Mouse (Mus musculus) lung, adult 2 months (tissue): ENCODE data around the gene Sugp2. TPM values are rescaled to one million over a fixed set of nuclear protein-coding genes. Genes with fewer than 3 reads are reported as not detected.
A peak's percentile ranks its signal among the peaks of the same experiment; 100 is the strongest.

Source experiments
- DNase-seq: peaks from one replicate; pipeline ENCODE4 v3.0.0; 2022
- H3K4me1 ChIP-seq: fragments of 200-500 bp; 2 replicates; pipeline ENCODE4 v1.6.1; 2011; ENCODE audit warnings: low read length; ENCODE audit not compliant: control insufficient read depth, insufficient read depth
- H3K4me3 ChIP-seq: fragments of 200-500 bp; replicated peaks from 2 replicates; pipeline ENCODE3; 2011; ENCODE audit warnings: low read depth, mild to moderate bottlenecking, control low read depth, low read length; ENCODE audit errors: extremely low read depth
- CTCF ChIP-seq: fragments of 200-500 bp; IDR thresholded peaks from 2 replicates; pipeline ENCODE4 v1.5.1; 2011; ENCODE audit warnings: mild to moderate bottlenecking, low read length, control low read depth; ENCODE audit not compliant: insufficient read depth
- POLR2A ChIP-seq: fragments of 200-500 bp; IDR thresholded peaks from 2 replicates; pipeline ENCODE4 v1.6.1; 2011; ENCODE audit warnings: low read depth, mild to moderate bottlenecking, control low read depth, low read length, borderline replicate concordance; ENCODE audit errors: extremely low read depth
- WGBS: fragments of 180-500 bp; shearing (Covaris S2); methylation state at CpG from one replicate; pipeline ENCODE4 v1.1.7; 2018; 5-methylcytosine and 5-hydroxymethylcytosine counted together
- polyA plus RNA-seq: library from polyadenylated mRNA; depleted of rRNA; stranded (reverse); fragments of >200 nt; gene quantifications from 2 replicates; pipeline ENCODE4 v1.2.3, GENCODE M21; 2012

Sugp2 gene
- polyA plus RNA-seq, 1 experiment: 31.0 TPM

DNA sequence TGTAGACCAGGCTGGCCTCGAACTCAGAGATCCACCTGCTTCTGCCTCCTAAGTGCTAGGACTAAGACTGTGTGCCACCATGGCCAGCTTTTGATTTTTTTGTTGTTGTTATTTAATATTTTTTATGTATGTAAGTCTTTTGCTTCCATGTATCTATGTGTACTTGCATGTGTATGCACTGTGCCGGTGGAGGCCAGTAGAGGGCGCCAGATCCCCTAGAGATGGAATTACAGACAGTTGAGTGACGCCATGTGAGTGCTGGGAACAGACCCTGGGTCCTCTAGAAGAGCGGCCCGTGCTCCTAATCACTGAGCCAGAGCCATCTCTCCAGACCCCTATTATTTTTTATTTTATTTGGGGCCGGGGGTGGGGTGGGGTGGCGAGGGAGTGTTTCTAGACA, 52.7 kb downstream of the Sugp2 start:
- no peak overlapping the region for H3K4me3 ChIP-seq
- peaks cover 8% of the 10 kb centered on the region for H3K4me1 ChIP-seq
- WGBS: 92% methylated on average over 8 of the region's 8 CpGs
- no peak for DNase-seq
- TF ChIP-seq CTCF: peak; percentile 43
- no peak for TF ChIP-seq POLR2A

DNA sequence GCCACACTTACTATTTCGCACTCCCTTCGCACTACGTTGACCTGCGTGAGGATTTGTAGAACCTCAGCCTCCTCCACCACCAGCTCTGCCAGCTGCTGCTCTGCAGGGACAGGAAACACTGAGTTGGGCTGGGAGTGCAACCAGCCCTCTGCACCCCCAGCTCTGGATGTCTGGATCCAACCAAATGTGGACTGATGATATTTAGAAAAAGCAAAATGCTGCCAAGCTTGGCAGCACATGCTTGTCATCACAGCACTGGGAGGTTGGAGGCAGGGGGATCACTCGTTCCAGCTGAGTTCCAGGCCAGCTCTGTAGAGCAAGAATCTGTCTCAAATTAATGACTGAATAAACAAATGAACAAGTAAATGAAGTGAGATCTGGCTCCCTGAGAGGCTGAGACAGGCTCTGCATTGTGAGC, 60.0 kb downstream of the Sugp2 start:
- TF ChIP-seq POLR2A (no peak; the same call in 1 of the 2 replicates), CTCF (no peak)
- no peak for DNase-seq
- 21% methylated on average over 5 of the region's 5 CpGs for WGBS
- Histone ChIP-seq H3K4me1 (no peaks in the 10 kb centered on the region), H3K4me3 (no peak overlapping the region)

DNA sequence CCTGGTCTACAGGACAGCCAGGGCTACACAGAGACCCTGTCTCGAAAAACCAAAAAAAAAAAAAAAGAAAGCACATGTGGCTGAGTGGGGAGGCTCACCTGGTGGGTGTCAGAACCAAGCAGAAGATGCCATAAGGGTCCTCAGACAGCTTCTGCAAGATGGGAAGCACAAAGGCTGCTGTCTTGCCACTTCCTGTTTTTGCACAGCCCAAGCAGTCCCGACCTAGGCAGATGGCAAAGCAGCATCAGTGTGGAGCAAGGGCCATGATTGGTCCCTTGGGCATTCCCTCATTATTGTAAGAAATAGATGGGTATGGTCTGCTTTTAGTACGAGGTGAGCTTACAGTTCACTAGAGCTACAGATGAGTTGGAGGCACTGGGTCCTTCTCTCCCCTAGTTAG, 66.9 kb downstream of the Sugp2 start:
- Histone ChIP-seq H3K4me1 (peaks cover 7% of the 10 kb centered on the region), H3K4me3 (no peak overlapping the region)
- WGBS: 66% methylated on average over 3 of the region's 3 CpGs
- no peak for TF ChIP-seq POLR2A
- no peak for TF ChIP-seq CTCF
- no peak for DNase-seq

DNA sequence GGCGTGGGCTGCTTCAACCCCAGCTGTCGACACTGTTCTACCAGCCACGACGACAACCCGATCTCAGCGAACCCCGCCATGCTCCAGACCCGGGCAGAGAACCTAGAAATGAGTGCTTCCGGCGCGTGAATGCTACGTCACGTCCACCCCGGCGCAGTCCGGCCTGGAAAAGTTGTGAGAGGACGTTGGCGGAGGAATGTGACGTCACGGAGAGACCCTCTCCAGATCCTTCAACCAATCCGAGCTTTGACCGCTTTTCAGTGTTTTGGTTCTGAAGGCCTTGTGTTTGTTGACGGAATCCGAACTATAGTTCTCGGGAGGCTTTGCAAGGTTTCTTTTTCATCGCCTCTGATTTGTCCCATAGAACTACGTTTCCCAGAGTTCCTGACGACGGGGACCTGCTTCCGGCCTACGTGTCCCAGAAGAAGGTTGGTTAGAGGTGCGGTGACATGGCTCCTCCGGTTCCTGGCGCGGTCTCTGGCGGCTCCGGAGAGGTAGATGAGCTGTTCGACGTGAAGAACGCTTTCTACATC, 68.4 kb downstream of the Sugp2 start, which contains the start of the genes Ddx49 and Cope:
Ddx49 (minus strand) TSS at position 132 of the 533 bp plus-strand sequence.
Cope (plus strand) TSS at position 161 of the 533 bp plus-strand sequence.
- peak; percentile 96 for DNase-seq
- WGBS: under 1% methylated on average over 40 of the region's 40 CpGs
- peak within 1 kb of the TSS; percentile 99 for H3K4me3 ChIP-seq
- peaks cover 7% of the 10 kb centered on the region for H3K4me1 ChIP-seq
- TF ChIP-seq POLR2A: peak; percentile 79; the same call in 1 of the 2 replicates
- no peak for TF ChIP-seq CTCF

DNA sequence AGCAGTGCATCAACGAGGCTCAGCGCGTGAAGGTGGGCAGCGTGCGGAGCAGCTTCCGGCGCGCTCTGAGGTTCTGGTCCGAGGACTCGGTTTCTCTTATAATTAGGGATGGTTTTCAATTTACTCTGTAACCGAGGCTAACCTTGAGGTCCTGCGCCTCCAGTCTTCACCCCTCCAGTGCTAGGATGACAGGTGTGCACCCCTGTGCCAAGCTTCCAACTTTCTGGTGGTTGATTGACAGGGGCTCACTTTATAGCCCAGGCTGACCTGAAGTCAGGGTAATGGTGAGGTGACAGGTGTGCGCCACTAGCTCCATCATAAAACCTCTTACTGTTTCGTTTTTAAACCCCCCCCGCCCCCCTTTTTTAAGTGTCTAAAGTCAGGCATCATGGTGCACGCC, 68.9 kb downstream of the Sugp2 start:
- no peak for DNase-seq
- peak overlapping the region; percentile 99 for H3K4me3 ChIP-seq
- no peak for TF ChIP-seq CTCF
- no peak for TF ChIP-seq POLR2A
- H3K4me1 ChIP-seq: peaks cover 7% of the 10 kb centered on the region
- WGBS: 3% methylated on average over 16 of the region's 16 CpGs

DNA sequence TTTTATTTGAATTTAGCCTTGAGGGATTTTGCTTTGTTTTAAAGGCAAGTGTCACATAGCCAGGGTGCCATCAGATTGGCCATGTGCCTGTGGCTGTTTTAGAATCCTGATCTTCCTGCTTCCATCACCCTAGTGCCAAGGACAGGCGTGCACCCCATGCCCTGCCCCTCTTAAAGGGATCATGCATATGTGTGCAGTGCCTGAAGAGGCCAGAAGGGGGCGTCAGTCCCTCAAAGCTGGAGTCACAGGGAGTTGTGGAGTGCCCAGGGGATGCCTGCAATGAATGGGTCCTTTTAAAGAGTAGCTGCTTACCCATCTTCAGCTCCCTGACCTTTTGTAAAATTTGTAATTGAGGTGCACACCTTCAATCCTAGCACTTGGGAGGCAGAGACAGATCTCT, 75.3 kb downstream of the Sugp2 start:
- 23% methylated on average over 2 of the region's 2 CpGs for WGBS
- no peak for DNase-seq

DNA sequence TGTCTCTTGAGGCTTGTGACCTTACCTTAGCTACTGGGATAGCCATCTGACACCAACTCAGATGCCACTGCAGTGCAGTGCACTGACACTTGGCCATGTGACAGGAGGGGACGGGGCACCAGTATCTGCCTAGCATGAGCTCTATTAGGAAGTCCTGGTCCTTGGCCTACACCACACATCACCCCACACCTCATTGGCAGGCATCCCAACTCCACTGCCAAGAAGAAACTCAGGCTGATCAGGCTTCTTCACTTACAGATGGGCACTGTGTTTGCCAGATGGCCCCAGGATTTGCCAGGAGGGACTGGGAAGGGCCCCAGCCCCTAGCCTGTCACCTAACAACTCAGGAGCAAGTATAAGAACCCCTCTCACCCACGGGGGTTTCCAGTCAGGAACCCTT, 79.4 kb downstream of the Sugp2 start:
- no peak for DNase-seq
- no peak overlapping the region for H3K4me3 ChIP-seq
- TF ChIP-seq POLR2A: no peak
- TF ChIP-seq CTCF: no peak
- no peaks in the 10 kb centered on the region for H3K4me1 ChIP-seq
- 49% methylated on average over 2 of the region's 2 CpGs for WGBS

More for the DNA sequence above, 75.3 kb downstream of the Sugp2 start:
- H3K4me1 ChIP-seq: no peaks in the 10 kb centered on the region
- TF ChIP-seq POLR2A (no peak), CTCF (peak; percentile 48)
- H3K4me3 ChIP-seq: no peak overlapping the region

DNA sequence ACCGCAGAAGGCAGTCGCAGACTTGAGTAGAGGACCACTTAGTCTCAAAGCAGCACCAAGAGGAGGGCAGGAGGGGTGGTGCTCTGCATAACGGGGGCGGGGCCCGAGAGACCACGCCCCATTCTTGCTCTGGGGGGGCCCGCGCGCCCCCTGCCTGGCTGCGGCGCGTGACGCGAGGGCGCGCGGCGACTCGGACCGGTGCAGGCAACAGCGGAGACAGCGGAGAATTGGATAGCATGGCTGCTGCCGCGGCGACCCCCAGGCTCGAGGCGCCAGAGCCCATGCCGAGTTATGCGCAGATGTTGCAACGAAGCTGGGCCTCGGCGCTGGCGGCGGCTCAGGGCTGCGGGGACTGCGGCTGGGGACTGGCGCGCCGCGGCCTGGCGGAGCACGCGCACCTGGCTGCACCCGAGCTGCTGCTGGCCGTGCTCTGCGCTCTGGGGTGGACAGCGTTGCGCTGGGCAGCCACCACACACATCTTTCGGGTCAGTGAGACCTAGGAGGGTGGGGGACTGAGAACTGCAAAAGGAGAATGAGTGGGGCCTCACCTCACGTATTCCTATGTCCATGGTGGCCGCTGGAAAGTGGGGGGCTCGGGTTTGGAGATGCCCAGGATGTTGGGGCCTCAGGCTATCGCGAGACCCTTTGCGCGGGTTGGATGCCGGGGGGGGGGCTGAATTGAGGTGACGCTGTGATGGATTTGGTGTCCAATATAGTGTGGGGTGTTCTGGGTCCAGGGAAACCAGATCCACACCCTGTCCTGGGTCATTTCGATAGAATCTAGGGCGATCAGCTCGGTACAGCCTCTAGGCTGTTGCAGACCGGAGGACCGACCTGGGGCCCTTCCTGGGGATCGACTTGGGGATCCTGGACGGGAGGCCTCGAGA, 81.8 kb downstream of the Sugp2 start, which contains the start of gene Cers1:
Cers1 (plus strand) TSS at position 152 of the 887 bp plus-strand sequence.
- TF ChIP-seq CTCF: no peak
- TF ChIP-seq POLR2A: no peak
- peak; percentile 56 for DNase-seq
- 6% methylated on average over 66 of the region's 66 CpGs for WGBS
- Histone ChIP-seq H3K4me1 (no peaks in the 10 kb centered on the region), H3K4me3 (peak within 1 kb of the TSS; percentile 61)

DNA sequence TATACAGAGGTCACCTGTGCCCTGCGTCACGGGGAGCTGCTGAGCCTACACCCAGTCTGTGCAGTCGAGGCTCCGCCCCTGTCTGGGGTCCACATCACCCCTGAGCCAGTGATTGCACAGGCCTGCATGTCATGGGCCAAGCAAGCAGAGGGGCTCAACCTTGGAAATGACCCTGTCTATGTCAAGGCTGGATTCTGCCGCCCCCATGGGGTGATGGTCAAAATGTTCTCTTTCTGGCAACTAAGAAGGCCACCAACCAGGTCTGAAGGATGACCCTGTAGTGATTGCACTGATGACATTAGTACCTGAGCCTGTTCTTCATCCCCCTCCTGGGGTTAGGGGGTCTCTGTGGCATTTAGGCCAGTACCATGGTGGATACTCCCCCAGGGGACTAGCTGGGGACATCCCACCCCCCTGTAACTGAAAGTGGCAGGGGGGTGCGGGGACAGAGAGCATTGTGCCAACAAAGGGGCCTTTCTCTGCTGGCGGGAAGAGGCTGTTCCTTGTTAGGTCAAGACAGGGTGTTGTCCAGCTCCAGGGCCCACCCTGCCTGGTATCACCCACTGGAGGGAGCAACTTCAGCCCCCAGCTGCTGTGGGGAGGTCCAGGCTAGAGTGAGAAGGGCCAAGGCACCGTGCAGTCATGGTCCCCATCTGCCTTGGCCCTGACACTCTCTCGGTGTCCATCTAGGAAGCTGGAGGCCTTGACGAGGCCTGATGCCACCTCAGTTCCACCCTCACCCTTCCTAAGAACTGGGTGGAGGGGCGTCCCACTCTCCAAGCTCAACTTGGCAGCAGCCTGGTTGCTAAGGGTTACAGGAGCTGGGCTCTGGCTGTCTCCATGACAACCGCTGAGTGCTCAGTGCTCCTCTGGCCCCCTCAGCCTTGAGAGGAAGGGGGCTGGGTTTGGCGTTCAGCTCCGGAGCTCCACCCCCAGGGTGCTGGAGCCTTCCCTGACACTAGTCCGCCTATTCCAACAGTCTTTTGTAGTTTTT, 82.8 kb downstream of the Sugp2 start:
- no peak overlapping the region for H3K4me3 ChIP-seq
- DNase-seq: no peak
- TF ChIP-seq POLR2A: no peak
- no peak for TF ChIP-seq CTCF
- no peaks in the 10 kb centered on the region for H3K4me1 ChIP-seq
- WGBS: 31% methylated on average over 15 of the region's 15 CpGs
